Mouse (Mus musculus) hindbrain, embryonic 12.5 days (tissue): ENCODE data around the gene Gjb4. TPM values are rescaled to one million over a fixed set of nuclear protein-coding genes. Genes with fewer than 3 reads are reported as not detected.
A peak's percentile ranks its signal among the peaks of the same experiment; 100 is the strongest.

Source experiments
- ATAC-seq: fragments of 200-750 bp; cut with Nextera tagmentation; 2 replicates; pipeline ENCODE4 v1.8.0; 2017; ENCODE audit warnings: moderate TSS enrichment; ENCODE audit not compliant: low FRiP score
- H3K27ac ChIP-seq: fragments of 300-500 bp; sonication (generic); 2 replicates; pipeline ENCODE4 v1.5.1; 2016; ENCODE audit warnings: mild to moderate bottlenecking
- H3K27me3 ChIP-seq: fragments of 300-500 bp; sonication (generic); 2 replicates; pipeline ENCODE4 v1.6.1; 2016; ENCODE audit warnings: mild to moderate bottlenecking
- H3K36me3 ChIP-seq: fragments of 300-500 bp; sonication (generic); 2 replicates; pipeline ENCODE4 v1.6.1; 2016; ENCODE audit warnings: mild to moderate bottlenecking
- H3K4me1 ChIP-seq: fragments of 300-500 bp; sonication (generic); 2 replicates; pipeline ENCODE4 v1.6.1; 2016
- H3K4me2 ChIP-seq: fragments of 300-500 bp; sonication (generic); replicated peaks from 2 replicates; pipeline ENCODE4 v1.6.1; 2016; ENCODE audit warnings: mild to moderate bottlenecking
- H3K4me3 ChIP-seq: fragments of 300-500 bp; sonication (generic); 2 replicates; pipeline ENCODE4 v1.5.1; 2016; ENCODE audit warnings: mild to moderate bottlenecking
- H3K9ac ChIP-seq: fragments of 300-500 bp; sonication (generic); 2 replicates; pipeline ENCODE4 v1.6.1; 2016; ENCODE audit warnings: mild to moderate bottlenecking, moderate library complexity
- H3K9me3 ChIP-seq: fragments of 300-500 bp; sonication (generic); replicated peaks from 2 replicates; pipeline ENCODE4 v1.6.1; 2016; ENCODE audit warnings: mild to moderate bottlenecking
- WGBS: fragments of 180-500 bp; shearing (Covaris S2); methylation state at CpG from one replicate; pipeline ENCODE4 v1.1.7; 2016; 5-methylcytosine and 5-hydroxymethylcytosine counted together
- polyA plus RNA-seq: library from polyadenylated mRNA; unstranded; fragments of >200 nt; fragmentation: Nextera tagmentation; extraction: Ambion mirVana; gene quantifications from 2 replicates; pipeline ENCODE4 v1.2.1, GENCODE M21; 2016

The Gjb4 gene
- polyA plus RNA-seq, 1 experiment from 2014 or later = 0.19 TPM

DNA sequence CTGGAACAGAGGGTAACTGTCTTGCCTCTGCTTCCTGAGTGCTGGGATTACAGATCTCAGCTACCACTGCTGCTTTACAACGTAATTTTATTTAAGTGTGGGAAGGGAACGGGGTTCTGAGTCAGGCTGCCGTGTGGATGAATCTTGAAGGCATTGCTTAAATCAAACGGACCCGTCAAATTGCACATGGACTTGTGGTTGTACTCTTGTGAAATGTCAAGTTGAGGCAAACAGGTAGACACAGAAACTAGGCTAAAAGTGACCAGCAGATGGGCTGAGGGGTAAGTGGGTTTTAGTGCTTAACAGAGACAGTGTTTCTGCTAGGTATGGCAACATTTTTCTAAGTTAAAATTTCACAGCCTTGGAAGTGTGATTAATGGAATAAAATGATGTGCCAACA, 16.2 kb downstream of the Gjb4 start:
- Histone ChIP-seq H3K36me3 (no peaks in the 10 kb centered on the region), H3K9me3 (no peaks in the 10 kb centered on the region), H3K4me3 (no peak overlapping the region), H3K27me3 (0 out of 2 replicates have a peak, but pooled peaks cover 1% of the 10 kb centered on the region), H3K27ac (no peak overlapping the region), H3K4me1 (peaks cover 2% of the 10 kb centered on the region; the same call in 1 of the 2 replicates), H3K9ac (no peak overlapping the region), H3K4me2 (no peak overlapping the region)
- no peak for ATAC-seq
- WGBS = 90% methylated on average over 5 of the region's 5 CpGs

DNA sequence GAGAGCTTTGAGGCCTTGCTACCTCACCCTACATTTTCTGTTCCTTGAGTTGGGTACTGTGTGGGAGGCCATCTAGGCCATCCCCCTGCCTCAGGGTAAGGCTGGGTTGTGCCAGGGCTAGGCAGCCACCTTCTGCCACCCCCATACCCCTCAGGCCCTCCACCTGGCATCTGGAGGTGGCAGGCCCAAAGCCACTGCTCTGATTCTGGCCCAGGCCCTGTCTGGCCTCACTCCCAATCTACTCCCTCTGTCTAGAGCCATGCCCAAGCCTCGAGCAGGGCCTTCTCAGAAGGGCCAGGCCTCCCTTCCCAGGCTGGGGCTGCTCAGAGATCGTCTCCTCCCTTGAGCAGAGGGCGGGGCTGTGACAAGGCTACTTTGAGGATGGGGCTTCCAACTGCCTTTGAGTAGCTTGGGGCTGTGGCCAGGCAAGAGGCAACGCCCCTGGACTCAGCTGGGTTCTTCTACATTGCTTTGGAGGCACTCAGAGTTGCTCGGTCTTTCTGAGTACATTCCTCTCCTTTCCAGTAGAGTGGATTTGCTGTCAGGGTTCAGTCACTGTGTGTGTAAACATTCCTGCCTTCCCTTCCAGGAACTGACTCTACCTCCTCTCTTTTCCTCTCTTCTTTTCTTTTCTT, 18.9 kb downstream of the Gjb4 start:
- no peaks in the 10 kb centered on the region for H3K9me3 ChIP-seq
- WGBS = 48% methylated on average over 5 of the region's 5 CpGs
- H3K36me3 ChIP-seq = no peaks in the 10 kb centered on the region
- H3K4me3 ChIP-seq = no peak overlapping the region
- peaks cover 25% of the 10 kb centered on the region for H3K27me3 ChIP-seq
- no peak overlapping the region for H3K9ac ChIP-seq
- ATAC-seq = no peak
- H3K27ac ChIP-seq = no peak overlapping the region
- H3K4me1 ChIP-seq = peaks cover 23% of the 10 kb centered on the region
- H3K4me2 ChIP-seq = no peak overlapping the region

- Histone ChIP-seq H3K9ac (no peak overlapping the region), H3K27me3 (peaks cover 55% of the 10 kb centered on the region), H3K36me3 (no peaks in the 10 kb centered on the region), H3K4me2 (peak overlapping the region; percentile 46; the same call in 1 of the 2 replicates), H3K27ac (no peak overlapping the region), H3K4me1 (peaks cover 31% of the 10 kb centered on the region), H3K4me3 (no peak overlapping the region), H3K9me3 (no peaks in the 10 kb centered on the region)
- no peak for ATAC-seq
- WGBS = 15% methylated on average over 13 of the region's 13 CpGs
These were observed 22.7 kb downstream of the Gjb4 start for GRCm38 (mm10) chr4:127331171-127331570.

- peak; percentile 36; the same call in 1 of the 2 replicates for ATAC-seq
- Histone ChIP-seq H3K4me1 (peaks cover 31% of the 10 kb centered on the region), H3K4me2 (peak within 1 kb of the TSS; percentile 46), H3K27me3 (peaks cover 62% of the 10 kb centered on the region), H3K9me3 (no peaks in the 10 kb centered on the region), H3K4me3 (peak within 1 kb of the TSS; percentile 23), H3K9ac (no peak within 1 kb of the TSS), H3K27ac (no peak within 1 kb of the TSS), H3K36me3 (no peaks in the 10 kb centered on the region)
- 2% methylated on average over 49 of the region's 49 CpGs for WGBS
These were observed 23.4 kb downstream of the Gjb4 start, which contains the start of gene Gjb3 for GRCm38 (mm10) chr4:127330181-127331100. TSS of gene Gjb3 (minus strand) at chr4:127330844.

DNA sequence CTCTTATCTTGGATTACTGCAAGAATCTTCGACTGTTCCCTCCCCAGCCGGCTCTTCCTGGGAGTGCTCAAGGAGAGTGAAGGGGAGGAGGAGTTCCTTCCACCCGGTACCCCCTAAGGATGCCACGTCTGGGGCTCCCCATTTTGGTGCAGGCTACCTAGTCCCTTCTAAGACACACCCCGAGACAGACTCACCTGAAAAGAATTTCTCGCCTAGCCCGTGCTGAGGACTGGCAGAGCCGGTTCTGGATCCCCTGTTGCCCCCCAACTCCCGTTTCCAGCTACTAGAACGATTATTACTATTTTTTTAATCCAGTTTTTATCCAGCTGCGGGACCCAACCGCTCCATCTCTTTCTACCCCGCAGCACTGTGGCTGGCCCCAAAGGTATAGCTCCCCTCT, 24.1 kb downstream of the Gjb4 start:
- H3K4me1 ChIP-seq = peaks cover 31% of the 10 kb centered on the region
- peak overlapping the region; percentile 46 for H3K4me2 ChIP-seq
- H3K27me3 ChIP-seq = peaks cover 68% of the 10 kb centered on the region
- H3K9ac ChIP-seq = no peak overlapping the region
- H3K36me3 ChIP-seq = no peaks in the 10 kb centered on the region
- no peaks in the 10 kb centered on the region for H3K9me3 ChIP-seq
- ATAC-seq = no peak
- 3% methylated on average over 13 of the region's 13 CpGs for WGBS
- H3K27ac ChIP-seq = no peak overlapping the region
- H3K4me3 ChIP-seq = 0 out of 2 replicates have a peak overlapping the region, but pooled peaks have one; percentile 23

DNA sequence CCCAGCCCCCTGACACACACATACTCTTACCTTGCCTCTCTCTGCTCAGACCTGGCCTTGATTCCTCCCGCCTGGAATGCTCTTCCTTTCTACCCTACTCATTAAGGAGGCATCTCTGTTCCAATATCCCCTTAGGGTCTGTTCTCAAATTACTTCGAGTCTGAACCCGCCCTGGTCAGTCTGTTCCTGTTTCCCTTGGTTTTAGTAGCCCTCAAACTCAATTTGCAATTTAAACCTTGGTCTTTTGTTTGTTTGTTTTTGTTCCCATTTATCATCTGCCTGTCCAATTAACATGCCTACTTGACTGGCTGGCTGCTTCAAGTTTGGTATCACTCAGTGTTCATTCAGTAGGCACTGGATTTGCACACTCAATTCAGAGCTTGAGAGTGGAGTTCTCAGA, 24.8 kb downstream of the Gjb4 start:
- H3K4me2 ChIP-seq = no peak overlapping the region
- H3K9ac ChIP-seq = no peak overlapping the region
- 8% methylated on average over 3 of the region's 3 CpGs for WGBS
- no peaks in the 10 kb centered on the region for H3K9me3 ChIP-seq
- peaks cover 68% of the 10 kb centered on the region for H3K27me3 ChIP-seq
- H3K4me1 ChIP-seq = peaks cover 31% of the 10 kb centered on the region
- H3K4me3 ChIP-seq = no peak overlapping the region
- H3K36me3 ChIP-seq = no peaks in the 10 kb centered on the region
- no peak for ATAC-seq
- no peak overlapping the region for H3K27ac ChIP-seq

DNA sequence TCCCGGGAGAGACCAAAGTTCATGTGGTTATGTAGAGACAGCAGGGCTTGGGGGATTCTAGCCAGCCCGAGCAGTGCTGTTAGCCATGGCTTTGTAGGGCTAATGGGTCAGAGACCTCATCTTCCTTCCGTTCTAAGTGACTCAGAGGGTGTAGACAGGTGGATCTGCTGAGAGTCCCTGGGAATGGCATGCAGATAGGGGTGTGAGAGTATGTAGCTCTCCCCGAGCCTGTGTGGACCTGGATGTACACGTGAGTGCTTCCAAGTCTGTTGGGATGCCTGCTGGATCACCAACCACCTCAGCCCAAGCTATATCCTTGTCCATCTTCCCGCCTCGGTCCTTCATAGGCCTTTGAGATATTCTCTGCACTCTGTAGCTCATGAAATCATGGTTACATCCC, 25.5 kb downstream of the Gjb4 start:
- peaks cover 68% of the 10 kb centered on the region for H3K27me3 ChIP-seq
- WGBS = 71% methylated on average over 7 of the region's 7 CpGs
- no peak for ATAC-seq

GRCm38 (mm10) chr4:127327749-127328148, 26.1 kb downstream of the Gjb4 start:
- H3K36me3 ChIP-seq = no peaks in the 10 kb centered on the region
- H3K4me3 ChIP-seq = no peak overlapping the region
- H3K9me3 ChIP-seq = 0 out of 2 replicates have a peak, but pooled peaks cover 3% of the 10 kb centered on the region
- H3K4me1 ChIP-seq = peaks cover 29% of the 10 kb centered on the region
- no peak overlapping the region for H3K9ac ChIP-seq
- 77% methylated on average over 6 of the region's 6 CpGs for WGBS
- H3K27ac ChIP-seq = no peak overlapping the region
- no peak for ATAC-seq
- no peak overlapping the region for H3K4me2 ChIP-seq
- peaks cover 68% of the 10 kb centered on the region for H3K27me3 ChIP-seq

More for the DNA sequence above, 25.5 kb downstream of the Gjb4 start:
- Histone ChIP-seq H3K9me3 (no peaks in the 10 kb centered on the region), H3K27ac (no peak overlapping the region), H3K9ac (no peak overlapping the region), H3K4me1 (peaks cover 31% of the 10 kb centered on the region), H3K4me3 (no peak overlapping the region), H3K36me3 (no peaks in the 10 kb centered on the region), H3K4me2 (no peak overlapping the region)

- H3K9ac ChIP-seq = no peak overlapping the region
- no peak for ATAC-seq
- H3K36me3 ChIP-seq = no peaks in the 10 kb centered on the region
- H3K4me2 ChIP-seq = no peak overlapping the region
- H3K4me1 ChIP-seq = peaks cover 28% of the 10 kb centered on the region
- no peak overlapping the region for H3K27ac ChIP-seq
- 69% methylated on average over 7 of the region's 7 CpGs for WGBS
- no peak overlapping the region for H3K4me3 ChIP-seq
- H3K9me3 ChIP-seq = 0 out of 2 replicates have a peak, but pooled peaks cover 3% of the 10 kb centered on the region
- peaks cover 65% of the 10 kb centered on the region for H3K27me3 ChIP-seq
These were observed 26.6 kb downstream of the Gjb4 start for GRCm38 (mm10) chr4:127327258-127327657.

DNA sequence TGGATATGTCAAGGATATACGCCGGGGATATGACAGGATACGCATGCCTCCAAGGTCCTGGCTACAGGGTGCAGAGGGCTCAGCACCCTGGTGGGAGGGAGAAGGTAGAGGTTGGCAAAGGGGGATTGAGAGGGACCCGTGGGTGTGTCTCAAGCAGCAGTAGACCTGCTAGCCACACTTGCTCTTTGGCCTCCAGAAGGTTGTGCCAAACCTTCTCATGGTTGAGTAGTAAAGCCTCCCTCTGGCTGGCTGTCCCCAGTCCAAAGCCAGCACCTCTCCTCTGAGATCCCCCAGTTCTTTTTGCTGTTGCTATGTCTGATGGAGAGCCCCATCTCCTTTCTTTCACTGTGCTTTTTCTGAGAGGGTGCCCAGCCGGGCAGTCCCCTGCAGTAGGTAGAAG, 28.6 kb downstream of the Gjb4 start:
- peaks cover 46% of the 10 kb centered on the region for H3K27me3 ChIP-seq
- H3K4me2 ChIP-seq = no peak overlapping the region
- H3K4me1 ChIP-seq = peaks cover 11% of the 10 kb centered on the region
- H3K9ac ChIP-seq = no peak overlapping the region
- no peak overlapping the region for H3K27ac ChIP-seq
- no peak overlapping the region for H3K4me3 ChIP-seq
- 0 out of 2 replicates have a peak, but pooled peaks cover 3% of the 10 kb centered on the region for H3K9me3 ChIP-seq
- no peaks in the 10 kb centered on the region for H3K36me3 ChIP-seq
- 90% methylated on average over 5 of the region's 5 CpGs for WGBS
- ATAC-seq = no peak

DNA sequence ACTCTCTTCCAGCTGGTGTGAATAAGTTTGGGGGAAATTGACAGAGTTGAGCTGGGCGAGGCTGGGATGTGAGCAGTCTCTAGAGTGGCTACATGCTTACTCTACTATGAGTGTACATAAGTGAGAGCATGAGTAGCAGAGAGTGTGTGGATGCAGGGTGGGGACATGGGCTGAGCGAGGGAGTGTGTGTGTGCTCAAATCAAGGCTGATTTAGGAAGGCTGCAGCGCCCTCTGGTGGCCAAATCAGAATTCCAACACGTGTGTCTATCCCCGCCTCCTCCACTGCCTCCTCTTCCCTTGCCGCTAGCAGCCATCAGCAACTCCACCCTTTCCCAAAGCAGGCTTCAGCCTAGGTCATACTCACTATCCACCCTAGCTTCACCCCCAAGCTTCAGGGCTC, 29.1 kb downstream of the Gjb4 start:
- Histone ChIP-seq H3K27ac (no peak overlapping the region), H3K36me3 (no peaks in the 10 kb centered on the region), H3K9ac (no peak overlapping the region), H3K4me2 (no peak overlapping the region), H3K27me3 (peaks cover 41% of the 10 kb centered on the region), H3K4me1 (peaks cover 6% of the 10 kb centered on the region), H3K4me3 (no peak overlapping the region), H3K9me3 (0 out of 2 replicates have a peak, but pooled peaks cover 3% of the 10 kb centered on the region)
- 4% methylated on average over 6 of the region's 6 CpGs for WGBS
- 0 out of 2 replicates have a peak, but pooled peaks have one; percentile 67 for ATAC-seq

DNA sequence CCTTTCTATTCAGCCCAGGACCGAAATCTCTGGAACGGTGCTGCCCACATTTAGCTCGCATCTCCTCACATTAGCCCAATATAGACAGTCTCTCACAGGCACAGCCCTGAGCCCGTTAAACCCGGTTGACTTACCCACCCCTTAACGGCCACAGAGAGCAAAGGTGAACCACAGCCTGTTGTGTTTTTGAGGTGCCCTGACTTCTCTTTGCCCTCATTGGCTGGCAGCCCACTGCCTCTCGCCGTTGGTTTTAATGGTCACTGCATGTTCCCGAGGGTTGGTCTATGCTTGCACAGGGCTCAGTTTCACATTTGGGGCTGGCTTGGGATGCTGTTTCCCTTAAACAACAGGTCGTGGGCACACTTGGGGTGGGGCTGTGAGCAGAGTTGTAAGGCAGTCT, 29.6 kb downstream of the Gjb4 start:
- Histone ChIP-seq H3K36me3 (no peaks in the 10 kb centered on the region), H3K9ac (no peak overlapping the region), H3K4me1 (0 out of 2 replicates have a peak, but pooled peaks cover under 1% of the 10 kb centered on the region), H3K4me2 (no peak overlapping the region), H3K27ac (no peak overlapping the region), H3K9me3 (0 out of 2 replicates have a peak, but pooled peaks cover 3% of the 10 kb centered on the region), H3K4me3 (no peak overlapping the region), H3K27me3 (peaks cover 36% of the 10 kb centered on the region)
- 80% methylated on average over 10 of the region's 10 CpGs for WGBS
- 0 out of 2 replicates have a peak, but pooled peaks have one; percentile 23 for ATAC-seq
